Mouse (Mus musculus) Patski (cell line): ENCODE results near the gene Olfr1354. TPM values are rescaled to one million over a fixed set of nuclear protein-coding genes. Genes with fewer than 3 reads are reported as not detected.
"Not testable (repeated sequence)": the region's sequence is repeated elsewhere in the genome, so short reads cannot be mapped to it uniquely, and the experiment has no call there.

Experiments used
- ATAC-seq: fragments of 100-300 bp; one replicate; pipeline ENCODE4 v1.8.0; 2021
- CTCF ChIA-PET: fragments of 350-600 bp; sonication (Branson Sonifier 250); formaldehyde crosslinking; loops from one replicate; lab custom pipeline; 2022; ENCODE audit warnings: inconsistent platforms; lab: Charles Lee
- POLR2A ChIA-PET: fragments of 350-600 bp; sonication (Branson Sonifier 250); formaldehyde crosslinking; loops from one replicate; lab custom pipeline; 2022; ENCODE audit warnings: antibody characterized with exemption, inconsistent platforms; lab: Charles Lee
- DNase-seq: peaks from one replicate; pipeline ENCODE4 v3.0.0-alpha.2; 2011; ENCODE audit warnings: low read depth, low spot score
- H3K27me3 ChIP-seq: fragments of 371-371 bp; one replicate; pipeline ENCODE4 v1.5.1; 2021
- CTCF ChIP-seq: fragments of 100-300 bp; IDR thresholded peaks from one replicate; pipeline ENCODE4 v1.5.1; 2021
- in situ Hi-C: fragments of 300-500 bp; cut with MboI; formaldehyde crosslinking; loops from 3 replicates; pipeline ENCODE4 v1.11.1; 2018; ENCODE audit warnings: low pct_unique_long_range_greater_than_20kb, mixed read lengths
- polyA plus RNA-seq: library from polyadenylated mRNA; unstranded; gene quantifications from one replicate; pipeline ENCODE4 v1.2.3, GENCODE M21; 2021

Olfr1354 gene
- polyA plus RNA-seq = not detected

DNA sequence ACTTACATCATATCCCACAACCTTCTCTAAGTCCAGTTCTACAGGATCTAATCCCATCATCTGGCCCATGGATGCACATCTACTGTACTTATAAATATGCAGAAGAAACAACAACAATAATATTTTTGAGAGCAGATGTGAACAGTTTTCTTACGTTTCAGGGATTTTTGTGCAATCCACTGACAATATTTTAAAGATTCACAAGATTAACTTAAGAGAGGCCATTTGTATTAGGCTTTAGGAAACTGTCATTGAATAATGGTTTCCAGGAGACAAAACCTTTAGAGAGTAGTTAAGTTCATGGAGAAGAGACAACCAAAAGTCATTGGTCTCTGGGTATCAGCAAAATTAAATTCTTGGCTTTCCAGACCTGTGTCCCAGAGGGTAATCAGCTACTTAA, at the start of gene Olfr1354:
Olfr1354 (plus strand) TSS at position 301 of the 400 bp plus-strand sequence.
- H3K27me3 ChIP-seq, ATAC-seq, POLR2A ChIA-PET, in situ Hi-C loops, CTCF ChIA-PET, DNase-seq: not testable (repeated sequence)

DNA sequence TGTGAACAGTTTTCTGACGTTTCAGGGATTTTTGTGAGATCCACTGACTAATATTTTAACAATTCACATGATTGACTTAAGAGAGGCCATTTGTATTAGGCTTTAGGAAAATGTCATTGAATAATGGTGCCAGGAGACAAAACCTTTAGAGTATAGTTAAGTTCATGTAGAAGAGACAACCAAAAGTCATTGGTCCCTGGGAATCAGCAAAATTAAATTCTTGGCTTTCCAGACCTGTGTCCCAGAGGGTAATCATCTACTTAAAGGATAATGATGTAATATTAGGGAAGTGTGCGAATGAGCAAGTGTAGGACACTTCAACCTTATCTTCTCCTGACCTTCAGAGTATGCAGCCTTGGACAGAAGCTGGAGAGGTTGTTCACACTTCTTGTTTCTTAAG, 37.7 kb upstream of the Olfr1354 start, which contains the start of gene Olfr1355:
Olfr1355 (plus strand) TSS at position 301 of the 400 bp plus-strand sequence.
- in situ Hi-C loops = no loop called here
- CTCF ChIA-PET = no interaction called here
- POLR2A ChIA-PET = no interaction called here
- peaks cover 4% of the 10 kb centered on the region for H3K27me3 ChIP-seq
- ATAC-seq (no peak), DNase-seq (no peak)
- TF ChIP-seq CTCF = no peak

DNA sequence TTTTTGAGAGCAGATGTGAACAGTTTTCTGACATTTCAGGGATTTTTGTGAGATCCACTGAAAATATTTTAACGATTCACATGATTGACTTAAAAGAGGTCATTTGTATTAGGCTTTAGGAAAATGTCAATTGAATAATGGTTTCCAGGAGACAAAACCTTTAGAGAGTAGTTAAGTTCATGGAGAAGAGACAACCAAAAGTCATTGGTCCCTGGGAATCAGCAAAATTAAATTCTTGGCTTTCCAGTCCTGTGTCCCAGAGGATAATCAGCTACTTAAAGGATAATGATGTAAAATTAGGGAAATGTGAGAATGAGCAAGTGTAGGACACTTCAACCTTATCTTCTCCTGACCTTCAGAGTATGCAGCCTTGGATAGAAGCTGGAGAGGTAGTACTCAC, 37.4 kb downstream of the Olfr1354 start, which contains the start of gene Olfr8:
Olfr8 (plus strand) TSS at position 301 of the 400 bp plus-strand sequence.
- CTCF ChIA-PET, ATAC-seq, POLR2A ChIA-PET, in situ Hi-C loops, DNase-seq, H3K27me3 ChIP-seq: not testable (repeated sequence)

GRCm38 (mm10) chr10:78963009-78963408, 50.0 kb downstream of the Olfr1354 start, which contains the start of gene Olfr1353:
Gene Olfr1353, plus strand, starts transcription at chr10:78963309.
- POLR2A ChIA-PET, ATAC-seq, DNase-seq, H3K27me3 ChIP-seq, CTCF ChIA-PET, in situ Hi-C loops: not testable (repeated sequence)

Other genes with a start within 250 kb of the Olfr1354 start
- 0.04 TPM for gene Casp14, start 194.9 kb upstream of the Olfr1354 start, polyA plus RNA-seq
- gene Ccdc105, start 160.1 kb upstream of the Olfr1354 start, polyA plus RNA-seq = not detected
- 0.45 TPM for gene Slc1a6, start 132.7 kb upstream of the Olfr1354 start, polyA plus RNA-seq
- not detected for gene Olfr1356, start 61.0 kb upstream of the Olfr1354 start, polyA plus RNA-seq
- gene Olfr1355, start 37.6 kb upstream of the Olfr1354 start, polyA plus RNA-seq = not detected
- gene Olfr8, start 37.5 kb downstream of the Olfr1354 start, polyA plus RNA-seq = not detected
- gene Olfr1353, start 50.1 kb downstream of the Olfr1354 start, polyA plus RNA-seq = not detected
- gene Olfr1352, start 67.9 kb downstream of the Olfr1354 start, polyA plus RNA-seq = not detected
- gene Olfr1351, start 99.3 kb downstream of the Olfr1354 start, polyA plus RNA-seq = not detected
- not detected for gene Olfr57, start 115.6 kb downstream of the Olfr1354 start, polyA plus RNA-seq
- 13.4 TPM for gene 2610008E11Rik, start 184.4 kb downstream of the Olfr1354 start, polyA plus RNA-seq
- gene Vmn2r80, start 235.6 kb downstream of the Olfr1354 start, polyA plus RNA-seq = not detected